Comparison of ENCODE assay signal across 17 mouse cellular contexts in genomic region chr13:109341902-109342301, GRCm38 (mm10).
DNase-seq lines count a peak whose midpoint lies in the region; ATAC-seq and TF ChIP-seq lines count a peak whose summit lies in the region.
"Had no signal": no experiment of that assay in that cellular context is flagged by ENCODE, and none has a peak within 500 bp of the region (broad histone marks: within the 10 kb centered on the region; RNA-seq: fewer than 3 reads in every experiment).

No protein-coding gene starts in this region.

- peak; percentile 16; the same call in 1 of the 2 replicates for TF ChIP-seq CTCF in liver, embryonic 14.5 days (IDR thresholded peaks at IDR 0.05; ENCODE audit: low read depth)

- H3K36me3 ChIP-seq in liver, embryonic 14.5 days (replicated peaks; ENCODE audit: control insufficient read depth, insufficient read depth, low read depth): no peaks in the 10 kb centered on the region
- H3K36me3 ChIP-seq: heart, embryonic 15.5 days; limb, embryonic 10.5 days; midbrain, embryonic 13.5 days had no signal

- no peaks in the 10 kb centered on the region for H3K27me3 ChIP-seq in liver, embryonic 14.5 days (ENCODE audit: control insufficient read depth, insufficient read depth, low read length)
- H3K27me3 ChIP-seq: heart, embryonic 15.5 days; midbrain, embryonic 13.5 days had no signal

- no peak overlapping the region for H3K4me3 ChIP-seq in liver, embryonic 14.5 days (ENCODE audit: insufficient read depth in 1 of 2, low read depth in 2 of 2, low read length in 2 of 2)
- H3K4me3 ChIP-seq: heart, embryonic 15.5 days; limb, embryonic 10.5 days; midbrain, embryonic 13.5 days had no signal

- ATAC-seq in frontal cortex, adult (ENCODE audit: low TSS enrichment): peak; percentile 71
- ATAC-seq in liver, embryonic 14.5 days (ENCODE audit: insufficient read depth): no peak
- 0 out of 2 replicates have a peak, but pooled peaks have one; percentile 27 for ATAC-seq in monocyte, adult 5-6 weeks (replicated peaks; ENCODE audit: insufficient number of reproducible peaks, low FRiP score, low TSS enrichment, poor library complexity, severe bottlenecking)
- ATAC-seq: CD4-positive, CD25-positive, alpha-beta regulatory T cell, adult 4 months; midbrain, embryonic 13.5 days had no signal

- no peak for TF ChIP-seq EP300 in liver, embryonic 14.5 days (IDR thresholded peaks at IDR 0.05; ENCODE audit: low read depth)

- no peaks in the 10 kb centered on the region for H3K9me3 ChIP-seq in liver, embryonic 14.5 days (ENCODE audit: control insufficient read depth, low read length)
- H3K9me3 ChIP-seq: heart, embryonic 15.5 days; limb, embryonic 10.5 days; midbrain, embryonic 13.5 days had no signal

- H3K27ac ChIP-seq in liver, embryonic 14.5 days: no peak overlapping the region
- H3K27ac ChIP-seq: heart, embryonic 15.5 days; limb, embryonic 10.5 days; midbrain, embryonic 13.5 days had no signal

- H3K4me2 ChIP-seq in liver, embryonic 14.5 days (ENCODE audit: low read depth): no peak overlapping the region
- H3K4me2 ChIP-seq: heart, embryonic 15.5 days; midbrain, embryonic 13.5 days had no signal

- DNase-seq in frontal cortex, adult 2 months (ENCODE audit: extremely low spot score in 1 of 2, low spot score in 1 of 2): no peak
- DNase-seq in liver, embryonic 14.5 days (ENCODE audit: low read depth in 3 of 3, low spot score in 3 of 3): no peak
- DNase-seq in liver (no peak), R1 (ENCODE audit: low read depth, low spot score) (peak; percentile 10)
- no peak for DNase-seq in urinary bladder, postnatal 4 days (ENCODE audit: low spot score in 2 of 2)
- no peak for DNase-seq in kidney, adult 9 months
- DNase-seq: cerebellum, adult 9-11 months; kidney, adult 11 months; lung, adult 2 months; right cerebral cortex, postnatal 25 days; thymus, postnatal 25 days had no signal

- 35% methylated on average over 3 of the region's 3 CpGs for WGBS in liver, embryonic 14.5 days (ENCODE audit: insufficient replicate concordance)

- no peak overlapping the region for H3K9ac ChIP-seq in liver, embryonic 14.5 days (replicated peaks)
- H3K9ac ChIP-seq: heart, embryonic 15.5 days; midbrain, embryonic 13.5 days had no signal

- no peaks in the 10 kb centered on the region for H3K4me1 ChIP-seq in liver, embryonic 14.5 days (replicated peaks; ENCODE audit: control insufficient read depth in 2 of 2, insufficient read depth in 2 of 2, low read length in 1 of 2)
- H3K4me1 ChIP-seq: heart, embryonic 15.5 days had no signal
